ENCODE assay signal across 29 mouse cellular contexts in the genomic region with DNA sequence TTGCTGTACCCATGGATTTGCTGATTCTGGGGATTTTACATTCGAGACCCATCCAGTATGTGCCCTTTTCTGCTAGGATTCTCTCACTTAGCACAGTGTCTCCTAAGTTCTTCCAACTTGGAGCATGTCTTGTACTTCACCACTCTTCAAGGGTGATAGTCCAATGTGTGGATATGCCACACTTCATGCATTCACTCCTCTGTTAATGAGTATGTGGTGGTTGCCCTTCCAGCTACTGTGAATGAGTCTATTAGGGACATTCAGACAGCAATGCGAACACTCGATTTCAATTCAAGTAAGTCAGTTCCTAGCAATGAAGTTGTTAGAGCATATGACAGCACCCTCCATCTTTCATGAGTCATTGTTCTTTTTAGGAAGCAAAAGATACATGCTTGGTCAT. TPM values are rescaled to one million over a fixed set of nuclear protein-coding genes. Genes with fewer than 3 reads are reported as not detected.
DNase-seq lines count a peak whose midpoint lies in the region; ATAC-seq and TF ChIP-seq lines count a peak whose summit lies in the region.
"Had no signal": no experiment of that assay in that cellular context is flagged by ENCODE, and none has a peak within 500 bp of the region (broad histone marks: within the 10 kb centered on the region; RNA-seq: fewer than 3 reads in every experiment).

No protein-coding gene starts in this region.

- peak; percentile 39; the same call in 1 of the 2 replicates for ATAC-seq in kidney, embryonic 16.5 days (ENCODE audit: low FRiP score, low TSS enrichment)
- no peak for ATAC-seq in kidney, embryonic 14.5 days (ENCODE audit: low FRiP score, low TSS enrichment)
- ATAC-seq in midbrain, embryonic 11.5 days (ENCODE audit: low FRiP score) = no peak
- no peak for ATAC-seq in midbrain, embryonic 16.5 days
- ATAC-seq: CD4-positive, CD25-positive, alpha-beta regulatory T cell, adult 4 months; forebrain, embryonic 14.5 days; forebrain, postnatal 0 days had no signal

- H3K36me3 ChIP-seq in kidney, adult 2 months (ENCODE audit: control insufficient read depth, insufficient read depth, low read length) = peaks cover 3% of the 10 kb centered on the region; the same call in 1 of the 2 replicates
- peaks cover 28% of the 10 kb centered on the region for H3K36me3 ChIP-seq in kidney, embryonic 16.5 days (ENCODE audit: insufficient read depth, low read length)
- peaks cover 54% of the 10 kb centered on the region for H3K36me3 ChIP-seq in kidney, embryonic 14.5 days (ENCODE audit: control insufficient read depth, insufficient read depth, low read length)
- no peaks in the 10 kb centered on the region for H3K36me3 ChIP-seq in midbrain, embryonic 11.5 days (ENCODE audit: control insufficient read depth, insufficient read depth, low read length)
- H3K36me3 ChIP-seq in midbrain, embryonic 16.5 days (ENCODE audit: control insufficient read depth, insufficient read depth, low read length) = no peaks in the 10 kb centered on the region
- H3K36me3 ChIP-seq: embryonic facial prominence, embryonic 15.5 days had no signal

- TF ChIP-seq CTCF in kidney, adult 2 months (conservative IDR thresholded peaks at IDR 0.05; ENCODE audit: insufficient read depth, insufficient read length, low read depth, low read length) = no peak

- H3K4me3 ChIP-seq in kidney, adult 2 months (ENCODE audit: insufficient read depth, low read depth, low read length) = no peak overlapping the region
- no peak overlapping the region for H3K4me3 ChIP-seq in kidney, embryonic 16.5 days (ENCODE audit: low read length)
- no peak overlapping the region for H3K4me3 ChIP-seq in kidney, embryonic 14.5 days (ENCODE audit: low read length)
- H3K4me3 ChIP-seq in midbrain, embryonic 11.5 days (ENCODE audit: low read depth, low read length) = no peak overlapping the region
- H3K4me3 ChIP-seq in midbrain, embryonic 16.5 days (ENCODE audit: low read depth, low read length) = no peak overlapping the region
- H3K4me3 ChIP-seq: embryonic facial prominence, embryonic 12.5 days; embryonic facial prominence, embryonic 15.5 days; gastrocnemius, adult 2 months; heart, embryonic 10.5 days; heart, embryonic 13.5 days had no signal

- no peak overlapping the region for H3K4me2 ChIP-seq in kidney, embryonic 16.5 days (replicated peaks; ENCODE audit: low read depth, low read length)
- H3K4me2 ChIP-seq in kidney, embryonic 14.5 days (replicated peaks; ENCODE audit: low read depth, low read length) = no peak overlapping the region
- H3K4me2 ChIP-seq in midbrain, embryonic 11.5 days = no peak overlapping the region
- no peak overlapping the region for H3K4me2 ChIP-seq in midbrain, embryonic 16.5 days (ENCODE audit: low read length)
- H3K4me2 ChIP-seq: embryonic facial prominence, embryonic 12.5 days; embryonic facial prominence, embryonic 15.5 days; heart, embryonic 13.5 days; hindbrain, embryonic 14.5 days had no signal

- no peak overlapping the region for H3K9ac ChIP-seq in kidney, embryonic 16.5 days (replicated peaks; ENCODE audit: low read length)
- no peak overlapping the region for H3K9ac ChIP-seq in kidney, embryonic 14.5 days (ENCODE audit: low read depth, low read length)
- H3K9ac ChIP-seq in midbrain, embryonic 11.5 days (ENCODE audit: low read length) = no peak overlapping the region
- no peak overlapping the region for H3K9ac ChIP-seq in midbrain, embryonic 16.5 days (ENCODE audit: low read depth, low read length)
- H3K9ac ChIP-seq: embryonic facial prominence, embryonic 12.5 days; embryonic facial prominence, embryonic 15.5 days; forebrain, postnatal 0 days; heart, embryonic 13.5 days; hindbrain, embryonic 14.5 days had no signal

- H3K27ac ChIP-seq in kidney, adult 2 months (ENCODE audit: insufficient read depth, low read depth, low read length) = peak overlapping the region; percentile 94
- H3K27ac ChIP-seq in kidney, embryonic 16.5 days (ENCODE audit: low read length) = no peak overlapping the region
- no peak overlapping the region for H3K27ac ChIP-seq in kidney, embryonic 14.5 days (ENCODE audit: low read depth, low read length)
- no peak overlapping the region for H3K27ac ChIP-seq in midbrain, embryonic 11.5 days (ENCODE audit: low read depth, low read length)
- H3K27ac ChIP-seq in midbrain, embryonic 16.5 days (ENCODE audit: low read length) = no peak overlapping the region
- H3K27ac ChIP-seq: embryonic facial prominence, embryonic 12.5 days; embryonic facial prominence, embryonic 15.5 days; gastrocnemius, adult 2 months; heart, embryonic 10.5 days; heart, embryonic 13.5 days; hindbrain, embryonic 14.5 days had no signal

- peaks cover 33% of the 10 kb centered on the region for H3K4me1 ChIP-seq in kidney, adult 2 months (ENCODE audit: control insufficient read depth, insufficient read depth, low read length)
- peaks cover 17% of the 10 kb centered on the region; the same call in 1 of the 2 replicates for H3K4me1 ChIP-seq in kidney, embryonic 16.5 days (ENCODE audit: insufficient read depth, low read length)
- H3K4me1 ChIP-seq in kidney, embryonic 14.5 days (ENCODE audit: control insufficient read depth, insufficient read depth, low read length) = no peaks in the 10 kb centered on the region
- H3K4me1 ChIP-seq in midbrain, embryonic 11.5 days (ENCODE audit: control insufficient read depth, insufficient read depth, low read length) = no peaks in the 10 kb centered on the region
- H3K4me1 ChIP-seq in midbrain, embryonic 16.5 days (ENCODE audit: control insufficient read depth, insufficient read depth, low read length) = no peaks in the 10 kb centered on the region
- H3K4me1 ChIP-seq: embryonic facial prominence, embryonic 12.5 days had no signal

- WGBS in kidney, adult 2 months = 58% methylated on average over 3 of the region's 3 CpGs
- 91% methylated on average over 3 of the region's 3 CpGs for WGBS in kidney, embryonic 16.5 days
- WGBS in kidney, embryonic 14.5 days = 88% methylated on average over 3 of the region's 3 CpGs
- WGBS in midbrain, embryonic 11.5 days = 82% methylated on average over 3 of the region's 3 CpGs
- WGBS in midbrain, embryonic 16.5 days = 87% methylated on average over 3 of the region's 3 CpGs

- TF ChIP-seq POLR2A in kidney, adult 2 months (IDR thresholded peaks at IDR 0.05; ENCODE audit: low read depth, low read length) = no peak

- peak; percentile 83 for DNase-seq in kidney, adult 2 months
- DNase-seq in kidney, postnatal 25 days = no peak
- peak; percentile 71 for DNase-seq in midbrain, embryonic 11.5 days (ENCODE audit: low spot score, missing footprints)
- DNase-seq: adrenal gland, adult 2 months; adrenal gland, postnatal 14 days; cerebellum, adult 11 months; cerebellum, adult 2 months; cerebellum, adult 9-11 months; cerebellum, postnatal 25 days; forebrain, postnatal 0 days; gastrocnemius, adult 2 months; gastrocnemius, postnatal 14 days; heart, adult 18-20 months; heart, postnatal 14 days; heart, postnatal 4 days had no signal

- no peaks in the 10 kb centered on the region for H3K27me3 ChIP-seq in kidney, adult 2 months (replicated peaks; ENCODE audit: control insufficient read depth, insufficient read depth, low read length)
- no peaks in the 10 kb centered on the region for H3K27me3 ChIP-seq in kidney, embryonic 16.5 days (ENCODE audit: insufficient read depth, low read length)
- no peaks in the 10 kb centered on the region for H3K27me3 ChIP-seq in kidney, embryonic 14.5 days (ENCODE audit: control insufficient read depth, insufficient read depth, low read length)
- H3K27me3 ChIP-seq in midbrain, embryonic 11.5 days (ENCODE audit: control insufficient read depth, insufficient read depth, low read length) = no peaks in the 10 kb centered on the region
- H3K27me3 ChIP-seq in midbrain, embryonic 16.5 days (ENCODE audit: control insufficient read depth, insufficient read depth, low read depth, low read length) = no peaks in the 10 kb centered on the region
- H3K27me3 ChIP-seq: embryonic facial prominence, embryonic 12.5 days; embryonic facial prominence, embryonic 15.5 days; heart, embryonic 13.5 days had no signal

- H3K9me3 ChIP-seq in kidney, embryonic 16.5 days (ENCODE audit: low read length) = no peaks in the 10 kb centered on the region
- H3K9me3 ChIP-seq in kidney, embryonic 14.5 days (ENCODE audit: control insufficient read depth, low read length) = no peaks in the 10 kb centered on the region
- no peaks in the 10 kb centered on the region for H3K9me3 ChIP-seq in midbrain, embryonic 11.5 days (ENCODE audit: control insufficient read depth, low read length)
- H3K9me3 ChIP-seq in midbrain, embryonic 16.5 days (replicated peaks; ENCODE audit: control insufficient read depth, low read length, poor library complexity, severe bottlenecking) = no peaks in the 10 kb centered on the region
- H3K9me3 ChIP-seq: embryonic facial prominence, embryonic 12.5 days; embryonic facial prominence, embryonic 15.5 days; heart, embryonic 10.5 days; heart, embryonic 13.5 days had no signal

RNA-seq across cellular contexts. Expression of a gene that starts 6.5 kb away (rescaled TPM):
- 2.1 and 2.6 TPM in 2 replicates for polyA plus RNA-seq in kidney, adult 2 months (2012; rRNA removed)
- 2.3 and 3.1 TPM in 2 replicates for polyA plus RNA-seq in kidney, embryonic 16.5 days (2015; fragmentation: Nextera tagmentation; extraction: Ambion mirVana)
- 1.2 and 1.6 TPM in 2 replicates for polyA plus RNA-seq in kidney, embryonic 14.5 days (2014; fragmentation: Nextera tagmentation; extraction: Ambion mirVana)
- 0.12 and 0.43 TPM in 2 replicates for polyA plus RNA-seq in midbrain, embryonic 11.5 days (2014; fragmentation: Nextera tagmentation; extraction: Ambion mirVana)
- 0.17 and 0.58 TPM in 2 replicates for polyA plus RNA-seq in midbrain, embryonic 16.5 days (2015; fragmentation: Nextera tagmentation; extraction: Ambion mirVana)
- polyA plus RNA-seq: C2C12; CD4-positive, CD25-positive, alpha-beta regulatory T cell, adult 4 months; forebrain, embryonic 14.5 days; frontal cortex, adult 2 months had no signal

RNA-seq across cellular contexts. Expression of a gene that starts 59.3 kb away (rescaled TPM):
- 0.01 TPM in 1 of 2 replicates, not detected in the other for polyA plus RNA-seq in kidney, adult 2 months (2012; rRNA removed)
- polyA plus RNA-seq in kidney, embryonic 16.5 days (2015; fragmentation: Nextera tagmentation; extraction: Ambion mirVana) = 0.04 and 0.12 TPM in 2 replicates
- 0.26 and 0.27 TPM in 2 replicates for polyA plus RNA-seq in kidney, embryonic 14.5 days (2014; fragmentation: Nextera tagmentation; extraction: Ambion mirVana)
- not detected in 2 replicates for polyA plus RNA-seq in midbrain, embryonic 11.5 days (2014; fragmentation: Nextera tagmentation; extraction: Ambion mirVana)
- polyA plus RNA-seq in midbrain, embryonic 16.5 days (2015; fragmentation: Nextera tagmentation; extraction: Ambion mirVana) = not detected in 2 replicates
- polyA plus RNA-seq: C2C12; CD4-positive, CD25-positive, alpha-beta regulatory T cell, adult 4 months; cerebellum, adult 2 months; forebrain, embryonic 11.5 days; forebrain, embryonic 14.5 days; forebrain, postnatal 0 days; frontal cortex, adult 2 months; hindbrain, embryonic 11.5 days had no signal

Comparison
In these comparisons a context has a peak if more than half of its experiments do, and no peak if none do; other contexts are left out.
1. DNase-seq: peak in kidney, adult 2 months (single experiment) and midbrain, embryonic 11.5 days (single experiment); none in kidney, postnatal 25 days (0 of 2).